Mouse (Mus musculus): ENCODE measurements at regions not wholly inside any gene's neighbourhood (a gene's known extent, or its start where the extent isn't known, plus 50 kb on each side); places are given as distances from the start of the nearest gene placed in this dataset.

GRCm38 (mm10) chr8:97052436-97052835 is 1164.1 kb upstream of the Got2 start:
- DNase-seq: no peak
- intact Hi-C loops (cut with DNase I; ENCODE audit: low total_unique reads): no loop called here

DNA sequence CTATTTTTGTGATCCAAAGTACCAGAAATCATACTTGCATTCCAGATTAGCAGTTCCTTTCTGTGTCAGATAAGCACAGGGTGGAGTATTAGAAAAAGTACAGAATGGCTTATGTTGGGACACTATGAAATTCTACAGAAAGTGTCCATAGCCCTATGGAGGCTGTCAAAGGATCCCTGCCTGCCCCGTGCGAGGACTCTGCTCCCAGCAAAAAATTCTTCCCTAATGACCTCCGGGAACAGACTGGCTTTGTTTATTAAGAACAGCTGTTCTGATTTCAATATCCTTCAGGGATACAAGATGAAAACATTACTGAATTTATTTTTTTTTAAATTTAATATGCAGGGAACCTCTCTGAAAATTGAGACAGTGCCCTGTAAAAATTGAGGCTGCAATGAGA is 1151.4 kb upstream of the Got2 start:
- no peak for DNase-seq
- intact Hi-C loops (cut with DNase I; ENCODE audit: low total_unique reads): no loop called here

DNA sequence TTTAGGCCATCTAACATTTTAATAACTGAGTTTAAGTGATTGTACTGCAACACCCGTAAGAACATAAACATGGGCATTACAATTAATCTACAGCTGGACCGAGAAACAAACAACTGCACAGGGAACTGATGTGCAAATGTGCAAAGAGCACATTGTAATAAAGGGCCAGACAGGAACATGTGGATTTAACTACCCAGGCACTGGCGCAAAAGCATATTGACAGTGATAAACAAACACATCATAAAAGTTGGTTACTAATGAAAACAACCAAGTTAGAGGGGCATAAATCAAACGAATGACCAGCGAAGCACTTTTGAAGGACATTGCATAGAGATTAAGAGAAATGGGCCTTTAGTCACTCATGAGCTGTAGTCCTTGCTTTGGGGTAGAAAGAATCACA is 1150.5 kb upstream of the Got2 start:
- intact Hi-C loops (cut with DNase I; ENCODE audit: low total_unique reads): no loop called here

GRCm38 (mm10) chr8:97032188-97032587 is 1143.8 kb upstream of the Got2 start:
- intact Hi-C loops (cut with DNase I; ENCODE audit: low total_unique reads): no loop called here
- no peak for DNase-seq

More for the DNA sequence above, 1150.5 kb upstream of the Got2 start:
- DNase-seq: no peak

DNA sequence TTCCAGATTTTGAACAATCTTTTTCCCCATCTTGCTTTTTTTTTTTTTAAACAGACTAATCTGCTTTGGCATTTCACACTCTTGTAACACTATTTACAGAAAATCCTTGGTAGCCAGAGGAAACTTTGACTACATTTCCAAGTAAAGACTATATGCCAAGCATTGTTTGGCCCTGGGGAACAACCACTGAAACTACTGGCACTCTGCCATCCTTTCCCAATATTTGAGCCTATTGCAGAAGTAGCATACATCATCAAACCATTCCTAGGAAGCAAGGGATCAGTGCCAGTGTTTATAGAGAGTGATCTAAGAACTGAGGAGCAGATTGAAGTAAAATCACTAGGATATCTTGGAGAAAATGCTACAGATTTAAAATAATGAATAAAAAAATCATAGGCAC is 1127.2 kb upstream of the Got2 start:
- DNase-seq: no peak
- intact Hi-C loops (cut with DNase I; ENCODE audit: low total_unique reads): no loop called here

GRCm38 (mm10) chr8:97004131-97004530 is 1115.8 kb upstream of the Got2 start:
- DNase-seq: peak; percentile 4
- intact Hi-C loops (cut with DNase I; ENCODE audit: low total_unique reads): no loop called here

GRCm38 (mm10) chr8:96983103-96983502 is 1094.8 kb upstream of the Got2 start:
- intact Hi-C loops (cut with DNase I; ENCODE audit: low total_unique reads): no loop called here
- DNase-seq: no peak

All from gastrocnemius, postnatal 14 days (tissue).